Mouse (Mus musculus) spleen, postnatal 4 days (tissue): Measurements from ENCODE around the gene Zfp523.
"Not testable (repeated sequence)": the region's sequence is repeated elsewhere in the genome, so short reads cannot be mapped to it uniquely, and the experiment has no call there.

ENCODE experiments used
- DNase-seq, 2 experiments: peaks; one replicate each; pipeline ENCODE4 v3.0.0; 2022; ENCODE audit warnings: low spot score in 2 of 2

The Zfp523 gene

DNA sequence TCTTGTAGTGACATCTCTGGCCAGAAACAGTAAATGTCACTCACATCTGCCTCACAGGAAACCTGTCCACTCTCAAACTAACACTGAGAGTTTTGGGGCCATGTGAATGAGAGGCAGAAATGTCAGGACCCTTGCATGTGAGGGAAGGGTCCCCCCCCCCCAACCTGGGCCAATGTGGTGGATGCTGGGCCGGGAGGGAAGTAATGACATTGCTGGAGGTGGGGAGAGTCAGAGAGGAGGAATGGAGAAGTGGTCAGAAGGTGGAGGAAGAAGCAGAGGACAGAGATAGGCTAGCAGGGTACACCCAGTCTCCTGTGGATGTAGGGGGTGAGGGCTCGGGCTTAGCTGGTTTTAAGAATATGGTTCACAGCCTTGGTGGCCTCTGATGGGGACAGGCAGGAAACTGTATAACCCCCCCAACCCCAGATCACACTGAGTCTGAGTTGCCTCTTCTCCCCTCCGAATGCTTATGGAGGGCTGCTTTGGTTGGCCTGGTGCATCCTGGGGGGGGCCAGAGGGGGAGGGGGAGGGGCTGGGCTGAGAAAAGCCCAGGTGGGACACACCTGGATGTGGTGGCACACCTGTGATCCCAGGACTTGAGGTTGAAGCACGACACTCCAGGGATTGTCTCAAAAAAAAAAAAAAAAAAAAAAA, 32.7 kb downstream of the Zfp523 start:
- DNase-seq = peak in 1 of 2 experiments; percentile 28

DNA sequence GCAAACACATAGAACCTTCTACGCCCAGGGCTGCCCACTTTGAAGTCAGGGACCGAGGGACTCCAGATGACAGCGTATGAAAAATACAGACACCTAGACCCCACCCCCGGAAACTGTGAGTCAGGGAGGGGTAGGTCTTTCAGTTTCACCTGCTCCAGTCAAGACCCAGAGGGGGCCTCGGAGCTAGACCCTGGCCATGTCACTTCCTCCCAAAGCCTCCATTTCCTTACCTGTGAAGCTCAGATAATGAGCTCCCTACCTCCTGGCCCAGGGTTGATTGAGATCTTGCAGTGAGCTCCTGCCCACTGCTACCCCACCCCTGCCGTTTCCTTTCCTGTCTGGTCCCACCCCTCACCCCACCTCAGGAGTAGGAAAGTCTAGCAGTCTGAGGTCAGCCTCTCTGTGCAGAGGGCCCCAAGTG, 35.0 kb downstream of the Zfp523 start:
- DNase-seq = peak in 1 of 2 experiments; percentile 49

DNA sequence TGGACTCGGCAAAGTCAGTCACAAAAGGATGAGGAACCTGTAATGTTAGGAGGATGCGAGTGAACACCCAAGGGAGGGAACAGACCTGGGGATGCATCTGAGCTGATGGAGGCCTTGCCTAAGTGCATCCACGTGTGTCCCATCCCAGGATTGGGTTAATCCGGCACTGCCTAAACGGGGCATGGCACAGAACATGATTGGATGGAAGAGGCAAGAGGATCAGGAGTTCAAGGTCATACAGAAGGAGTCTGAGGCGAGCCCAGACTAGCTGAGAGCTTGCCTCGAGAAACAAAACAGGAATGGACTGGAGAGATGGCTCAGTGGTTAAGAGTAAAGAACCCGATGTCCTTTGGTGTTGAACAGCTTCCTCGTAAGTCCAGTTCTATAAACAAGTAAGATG, 35.5 kb downstream of the Zfp523 start:
- no peak for DNase-seq

DNA sequence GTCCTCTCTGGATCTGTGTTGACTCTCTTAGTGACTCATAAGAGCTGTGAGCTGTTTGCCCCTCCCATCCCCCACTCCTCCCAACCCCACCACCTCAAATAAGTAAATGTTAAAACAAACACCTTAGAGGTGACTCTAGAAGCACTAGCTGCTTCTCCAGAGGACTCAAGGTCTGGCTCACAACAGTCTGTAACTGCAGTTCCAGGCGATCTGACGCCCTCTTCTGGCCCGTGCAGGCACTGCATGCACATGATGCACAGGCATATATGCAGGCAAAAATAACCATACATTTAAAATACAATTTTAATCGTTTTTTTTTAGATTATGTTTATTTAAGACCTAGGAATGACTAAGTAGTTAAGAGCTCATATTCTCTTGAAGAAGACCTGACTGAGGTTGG, 36.3 kb downstream of the Zfp523 start:
- peak; percentile 57 to 82 for DNase-seq

DNA sequence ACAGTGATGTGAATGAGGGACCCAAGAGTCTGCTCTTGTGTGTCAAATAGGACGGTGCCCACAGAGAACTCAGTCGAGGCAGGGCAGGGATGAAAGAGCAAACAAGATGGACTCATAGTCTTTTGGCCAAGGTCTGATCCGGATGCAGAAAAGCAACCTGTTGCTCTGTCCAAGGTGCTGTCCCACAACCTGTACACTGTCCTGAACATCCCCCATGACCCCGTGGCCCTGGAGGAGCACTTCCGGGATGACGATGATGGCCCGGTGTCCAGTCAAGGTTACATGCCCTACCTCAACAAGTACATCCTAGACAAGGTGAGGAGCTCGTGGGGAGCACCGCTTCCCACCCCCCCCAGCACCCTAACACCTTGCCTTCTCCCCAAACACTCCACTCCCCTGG, 39.9 kb downstream of the Zfp523 start:
- DNase-seq = no peak

DNA sequence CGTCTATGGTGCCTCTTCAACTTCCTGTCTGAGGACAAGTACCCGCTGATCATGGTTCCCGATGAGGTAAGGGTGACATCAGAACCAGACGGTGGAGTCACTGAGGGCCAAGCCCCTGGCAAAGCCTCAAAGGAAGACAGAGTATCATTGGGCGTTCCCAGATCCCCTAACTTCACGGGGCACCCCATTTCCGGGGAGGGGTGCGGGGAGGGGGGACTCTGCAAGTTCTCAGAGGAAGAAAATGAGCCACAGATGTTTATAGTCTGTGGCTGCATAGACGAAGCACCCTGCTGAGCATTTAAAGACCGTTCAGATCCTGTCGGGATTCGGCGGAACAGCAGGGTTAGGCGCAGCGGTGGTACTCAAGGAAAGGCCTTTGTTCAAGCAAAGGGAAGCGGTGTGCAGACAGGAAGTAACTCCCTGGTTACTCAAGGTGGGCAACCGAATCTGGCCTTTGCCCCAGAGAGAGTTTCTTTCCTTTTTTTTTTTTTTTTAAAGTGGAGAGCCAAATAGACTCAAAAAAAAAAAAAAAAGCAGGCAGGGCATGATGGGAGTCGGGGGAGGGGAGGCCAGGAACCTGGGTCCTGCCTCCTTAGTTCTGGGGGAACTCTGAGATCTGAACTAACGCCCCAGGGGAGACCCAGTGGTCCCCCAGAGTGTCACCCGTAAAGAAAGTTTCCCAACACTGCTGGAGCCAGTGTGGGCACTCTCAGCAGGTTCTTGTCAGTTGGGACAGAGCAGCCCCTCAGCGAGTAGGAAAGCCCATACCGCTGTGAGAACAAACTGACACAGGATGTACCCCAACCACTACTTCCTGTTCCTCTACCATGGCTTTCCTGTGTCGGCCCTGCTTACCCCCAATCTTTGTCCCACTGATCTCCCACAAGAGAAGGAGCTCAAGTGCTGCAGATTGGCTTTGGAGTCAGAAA, 41.1 kb downstream of the Zfp523 start:
- peak in 1 of 2 experiments; percentile 28 for DNase-seq

DNA sequence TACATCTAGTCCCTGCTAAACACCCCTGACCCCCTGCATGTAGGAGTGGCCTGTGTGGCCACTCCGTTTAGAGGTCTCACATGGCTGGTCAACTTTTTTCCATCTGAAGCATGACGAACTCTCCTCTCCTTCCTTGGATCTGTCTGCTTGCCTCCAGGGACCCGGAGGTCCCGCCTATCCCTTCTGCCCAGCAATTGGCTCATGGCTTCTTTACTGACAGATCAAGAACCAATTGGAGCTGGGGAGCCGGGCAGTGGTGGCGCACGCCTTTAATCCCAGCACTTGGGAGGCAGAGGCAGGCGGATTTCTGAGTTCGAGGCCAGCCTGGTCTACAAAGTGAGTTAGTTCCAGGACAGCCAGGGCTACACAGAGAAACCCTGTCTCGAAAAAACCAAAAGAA, 45.5 kb downstream of the Zfp523 start:
- not testable (repeated sequence) for DNase-seq

DNA sequence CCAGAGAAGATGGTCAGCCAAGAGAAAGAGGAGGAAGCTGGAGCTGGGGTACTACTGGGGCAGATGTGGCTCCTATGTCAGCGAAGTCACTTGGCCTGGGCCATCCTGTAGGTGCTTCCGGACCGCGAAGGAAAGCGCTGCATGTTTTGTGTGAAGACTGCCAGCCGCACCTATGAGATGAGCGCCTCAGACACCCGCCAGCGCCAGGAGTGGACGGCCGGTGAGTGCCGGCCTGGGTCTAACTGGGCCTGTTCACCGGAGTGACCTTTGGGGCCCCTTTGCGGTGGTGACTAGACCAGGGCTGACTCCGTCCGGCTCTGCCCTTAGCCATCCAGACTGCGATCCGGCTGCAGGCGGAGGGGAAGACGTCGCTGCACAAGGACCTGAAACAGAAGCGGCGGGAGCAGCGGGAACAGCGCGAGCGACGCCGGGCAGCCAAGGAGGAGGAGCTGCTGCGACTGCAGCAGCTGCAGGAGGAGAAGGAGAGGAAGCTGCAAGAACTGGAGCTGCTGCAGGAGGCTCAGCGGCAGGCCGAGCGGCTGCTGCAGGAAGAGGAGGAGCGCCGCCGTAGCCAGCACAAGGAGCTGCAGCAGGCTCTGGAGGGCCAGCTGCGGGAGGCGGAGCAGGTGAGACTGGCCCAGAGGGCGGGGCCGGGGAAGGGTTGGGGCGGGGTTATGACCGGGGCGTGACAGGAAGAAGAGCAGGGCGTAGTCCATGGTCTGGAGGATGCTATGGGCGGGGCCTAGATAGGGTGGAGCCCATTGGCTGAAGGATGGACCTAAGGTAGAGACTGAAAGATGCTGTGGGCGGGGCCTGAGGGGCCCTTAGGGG, 46.8 kb downstream of the Zfp523 start:
- peak; percentile 96 to 97 for DNase-seq

DNA sequence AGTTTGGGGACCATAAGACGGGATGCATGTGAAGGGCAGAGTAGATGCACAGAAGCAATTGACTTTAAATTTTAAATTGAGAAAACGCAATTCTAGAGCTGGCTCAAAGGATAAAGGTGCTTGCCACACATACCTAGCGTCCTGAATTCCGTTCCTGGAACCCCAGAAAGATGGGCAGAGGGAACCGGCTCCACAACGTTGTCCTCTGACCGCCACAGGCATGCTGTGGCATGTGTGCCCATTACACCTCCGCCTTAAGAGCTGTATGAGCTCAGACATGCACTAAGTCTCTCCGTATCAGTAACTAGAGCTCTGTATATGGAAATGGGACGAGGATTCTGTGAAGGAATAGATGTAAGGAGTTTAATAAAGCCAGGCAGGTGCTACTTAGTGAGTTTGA, 47.7 kb downstream of the Zfp523 start:
- DNase-seq = no peak

DNA sequence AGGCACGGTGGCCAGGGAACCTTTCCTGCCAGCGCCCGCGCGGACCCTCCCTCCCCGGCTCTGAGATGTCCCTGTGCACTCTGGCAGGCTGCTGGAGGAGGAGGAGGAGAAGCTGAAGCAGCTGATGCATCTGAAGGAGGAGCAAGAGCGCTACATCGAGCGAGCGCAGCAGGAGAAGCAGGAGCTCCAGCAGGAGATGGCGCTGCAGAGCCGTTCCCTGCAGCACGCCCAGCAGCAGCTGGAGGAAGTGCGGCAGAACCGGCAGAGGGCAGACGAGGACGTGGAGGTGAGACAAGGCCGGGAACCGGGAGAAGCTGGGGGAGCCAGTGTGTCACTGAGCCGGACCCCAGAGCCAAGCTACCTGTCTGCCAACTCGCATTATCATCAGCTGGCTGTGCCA, 49.1 kb downstream of the Zfp523 start:
- peak; percentile 83 to 89 for DNase-seq

DNA sequence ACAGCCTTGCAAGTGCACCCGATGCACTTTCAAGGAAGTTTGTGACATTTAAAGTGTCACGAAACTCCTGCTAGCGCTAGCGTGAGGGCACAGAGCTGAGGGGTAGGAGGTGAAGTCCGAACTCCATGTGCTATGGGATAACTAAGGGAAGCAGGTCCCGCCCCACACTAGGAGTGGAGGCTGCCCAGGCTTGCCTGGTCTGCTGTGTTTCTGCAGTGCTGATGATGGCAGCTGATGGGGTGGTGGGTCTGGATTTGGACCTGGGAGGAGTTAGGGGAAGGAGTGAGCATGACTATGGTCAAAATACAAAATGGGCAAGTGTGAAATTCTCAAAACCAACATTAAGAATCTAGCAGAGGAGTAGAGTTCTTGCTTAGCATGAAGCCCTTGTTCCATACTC, 53.6 kb downstream of the Zfp523 start:
- DNase-seq = no peak

DNA sequence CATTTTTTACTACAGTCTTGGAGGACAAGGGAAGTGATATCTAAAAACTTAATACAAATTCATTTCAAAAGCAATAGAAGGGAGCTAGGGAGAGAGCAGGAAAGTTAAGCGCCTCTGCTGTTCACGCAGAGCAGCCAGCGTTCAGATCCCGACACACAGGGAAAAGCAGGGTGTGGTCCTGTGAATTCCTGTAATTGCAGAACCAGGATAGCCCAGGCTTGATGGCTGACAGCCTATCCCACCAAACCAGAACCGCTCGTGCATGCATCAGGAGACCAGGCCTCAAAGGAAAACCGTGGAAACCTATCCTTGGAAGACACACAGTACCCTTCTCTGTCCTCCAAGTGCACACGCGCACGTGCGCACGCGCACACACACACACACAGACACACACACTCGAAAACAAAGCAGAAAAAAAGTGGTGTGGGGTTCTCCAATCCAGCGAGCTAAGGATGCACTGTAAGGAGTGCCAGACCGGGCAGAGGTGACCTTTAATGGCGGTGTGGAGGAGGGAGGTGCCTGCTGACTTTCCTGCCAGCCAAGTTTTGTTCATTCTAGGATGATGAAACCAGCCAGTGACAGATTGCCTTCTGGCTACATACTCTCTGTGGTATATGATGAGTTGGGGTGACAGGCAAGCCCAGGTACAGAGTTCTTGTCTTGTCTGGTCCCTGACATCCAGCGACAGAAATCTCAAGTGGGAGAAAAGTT, 54.3 kb downstream of the Zfp523 start:
- no peak for DNase-seq

DNA sequence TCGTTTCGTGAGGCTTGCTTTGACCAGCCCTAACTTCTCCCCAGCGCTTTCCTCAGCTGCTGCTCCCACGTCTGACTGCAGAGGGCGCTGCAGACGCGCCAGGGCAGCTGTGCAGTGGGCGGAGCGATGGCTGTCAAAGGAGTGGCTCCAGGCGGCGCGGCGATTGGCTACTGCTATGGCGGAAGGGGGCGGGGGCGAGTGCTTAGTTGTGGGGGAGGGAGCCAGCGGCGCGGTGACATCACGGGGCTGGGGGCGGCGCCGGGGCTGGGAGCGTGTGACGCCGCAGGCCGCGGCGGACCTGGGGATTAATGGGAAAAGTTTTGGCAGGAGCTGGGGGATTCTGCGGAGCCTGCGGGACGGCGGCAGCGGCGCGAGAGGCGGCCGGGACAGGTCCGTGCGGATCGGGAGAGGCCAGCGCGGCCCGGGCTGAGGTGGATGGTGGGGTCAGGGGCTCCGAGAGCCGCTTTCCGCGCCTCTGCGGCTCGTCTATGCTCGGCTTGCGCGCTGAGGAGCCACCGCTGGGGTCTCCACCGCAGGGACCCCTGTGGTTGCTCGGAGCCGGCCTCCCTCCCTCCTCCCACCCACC, 55.6 kb downstream of the Zfp523 start, which contains the start of gene Ppard:
Gene Ppard (plus strand): TSS at position 226 of the 586 bp plus-strand sequence.
- DNase-seq = peak; percentile 98 to 100

DNA sequence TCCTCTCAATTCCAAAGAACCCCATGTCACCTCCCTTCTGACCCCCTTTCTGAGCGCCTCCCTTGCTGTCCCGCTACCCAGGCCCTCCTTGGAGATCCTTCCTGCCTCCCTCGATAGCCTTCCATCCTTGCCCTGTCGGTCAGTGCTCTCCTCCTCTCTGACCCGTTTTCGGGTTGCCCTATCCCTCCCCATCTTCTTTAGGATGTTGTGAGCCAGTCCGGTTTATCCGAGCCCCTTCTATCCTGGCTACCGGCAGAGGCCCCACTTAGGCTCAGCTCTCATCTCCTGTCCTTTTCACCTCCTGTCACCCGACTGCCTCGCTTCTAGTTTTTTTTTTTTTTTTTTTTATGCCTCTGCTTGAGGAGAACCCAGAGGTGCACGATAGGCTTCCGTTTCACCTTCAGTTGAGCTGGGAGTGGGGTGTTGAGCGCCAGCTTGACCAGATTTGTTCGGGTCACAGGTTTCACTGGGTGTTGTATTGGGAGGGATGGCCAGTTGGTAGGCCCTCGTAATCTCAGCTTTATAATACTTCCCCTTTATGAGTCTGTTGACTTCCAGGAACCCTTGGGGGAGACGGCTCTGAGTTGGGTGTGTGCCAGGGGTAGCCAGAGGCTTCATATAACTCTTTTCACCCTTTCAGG, 56.3 kb downstream of the Zfp523 start:
- DNase-seq = no peak

DNA sequence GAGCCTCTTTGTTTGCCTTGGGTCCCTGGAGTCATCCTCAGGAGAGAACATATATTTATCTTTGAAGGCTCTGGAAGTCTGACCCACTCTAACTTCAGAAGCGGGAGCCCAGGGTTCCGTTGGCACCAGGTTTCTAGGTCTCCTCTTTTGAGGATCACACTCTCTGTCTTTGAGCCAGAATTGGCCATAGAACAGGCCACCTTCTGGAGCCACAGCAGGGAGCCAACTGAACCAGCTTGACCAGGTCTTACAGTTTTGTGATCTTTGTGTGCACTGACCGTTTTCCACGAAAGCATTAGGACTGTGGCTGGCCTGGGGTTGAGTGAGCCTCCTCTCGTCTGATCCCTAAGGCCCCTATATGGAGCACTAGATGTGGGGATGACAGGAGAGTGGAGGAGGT, 57.7 kb downstream of the Zfp523 start:
- no peak for DNase-seq

DNA sequence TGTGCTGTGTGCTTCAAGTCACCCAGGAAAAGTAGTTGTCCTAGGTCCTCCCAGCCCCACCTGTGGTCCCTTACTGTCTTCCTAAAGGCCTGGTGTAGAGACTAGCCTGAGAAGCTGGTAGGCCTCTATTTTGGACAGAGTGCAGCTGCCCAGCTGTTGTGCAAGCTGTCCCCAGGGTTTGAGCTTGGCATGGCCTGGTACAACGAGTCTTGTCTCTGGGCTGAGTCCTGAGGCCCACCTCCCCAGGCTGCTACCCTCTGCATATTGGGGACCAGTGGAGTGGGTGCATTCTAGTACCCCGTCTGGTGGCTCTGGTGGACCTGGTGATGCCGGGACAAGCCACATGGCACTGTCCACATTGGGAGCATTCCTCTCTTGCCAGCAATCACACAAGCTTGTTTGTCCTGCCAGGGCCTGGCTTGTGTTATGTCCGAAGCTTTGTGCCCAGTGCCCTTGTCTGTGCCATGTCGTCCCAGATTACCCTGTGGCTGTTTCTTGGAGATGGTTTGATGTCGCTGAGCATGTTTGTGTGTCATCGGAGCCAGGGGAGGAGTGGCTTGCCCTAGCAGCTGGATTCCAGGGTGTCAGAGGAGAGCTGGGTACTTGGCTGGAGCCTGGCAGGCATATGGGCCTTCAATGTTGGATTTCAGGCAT, 59.2 kb downstream of the Zfp523 start:
- DNase-seq = no peak

DNA sequence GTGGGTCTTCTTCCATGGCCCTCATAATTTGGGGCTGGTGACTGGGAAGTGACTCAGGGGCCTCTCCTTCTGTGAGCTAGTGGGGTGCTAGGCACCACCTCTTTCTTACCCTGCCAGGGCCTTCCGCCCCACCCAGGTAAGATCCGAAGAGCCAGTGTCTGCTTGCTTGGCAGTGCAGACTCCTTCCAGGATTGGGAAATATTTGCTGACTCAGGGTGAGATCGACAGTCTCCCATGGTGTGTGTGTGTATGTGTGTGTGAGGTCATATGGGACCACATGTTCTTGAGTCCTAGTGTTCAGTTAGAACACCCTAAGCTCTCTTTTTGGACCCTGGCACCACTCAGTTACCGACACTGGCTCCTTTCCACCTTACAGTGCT, 59.7 kb downstream of the Zfp523 start:
- no peak for DNase-seq

DNA sequence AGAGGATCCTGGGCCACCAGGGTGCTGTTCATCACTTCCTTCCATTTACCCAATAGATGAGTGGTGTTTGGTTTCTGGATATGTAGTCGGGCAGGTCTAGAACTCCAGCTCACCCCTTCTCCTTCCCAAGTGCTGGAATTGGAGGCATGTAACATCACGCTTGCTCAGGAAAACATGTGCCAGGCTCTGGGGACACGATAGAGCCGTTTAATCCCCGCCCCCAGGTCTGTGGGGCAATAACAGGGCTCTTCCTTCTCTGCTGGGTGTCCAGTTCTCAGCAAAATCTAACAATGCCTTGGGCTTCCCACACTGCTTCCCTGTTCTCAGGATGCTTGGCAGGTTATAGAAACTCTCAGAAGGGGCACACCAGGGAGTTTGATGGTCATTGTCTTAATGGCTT, 60.4 kb downstream of the Zfp523 start:
- no peak for DNase-seq

DNA sequence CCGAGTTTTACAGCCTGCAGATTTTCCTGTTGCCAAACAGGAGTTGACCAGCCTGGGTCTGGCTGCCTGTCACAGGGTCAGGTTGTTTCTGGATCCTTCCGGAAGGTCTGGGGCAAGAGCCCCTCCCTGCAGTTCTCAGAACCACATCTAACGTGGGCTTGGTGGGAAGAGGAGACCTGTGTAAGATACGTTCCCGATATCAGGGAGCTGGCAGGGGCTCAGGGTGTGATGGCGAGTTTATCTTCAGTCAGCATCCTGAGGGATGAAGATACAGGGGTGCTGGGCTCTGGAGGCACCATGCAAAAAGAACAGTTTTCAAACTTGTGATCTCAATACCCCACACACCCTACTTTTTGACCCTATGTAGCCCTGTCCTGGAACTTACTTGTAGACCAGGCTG, 60.9 kb downstream of the Zfp523 start:
- DNase-seq = no peak

DNA sequence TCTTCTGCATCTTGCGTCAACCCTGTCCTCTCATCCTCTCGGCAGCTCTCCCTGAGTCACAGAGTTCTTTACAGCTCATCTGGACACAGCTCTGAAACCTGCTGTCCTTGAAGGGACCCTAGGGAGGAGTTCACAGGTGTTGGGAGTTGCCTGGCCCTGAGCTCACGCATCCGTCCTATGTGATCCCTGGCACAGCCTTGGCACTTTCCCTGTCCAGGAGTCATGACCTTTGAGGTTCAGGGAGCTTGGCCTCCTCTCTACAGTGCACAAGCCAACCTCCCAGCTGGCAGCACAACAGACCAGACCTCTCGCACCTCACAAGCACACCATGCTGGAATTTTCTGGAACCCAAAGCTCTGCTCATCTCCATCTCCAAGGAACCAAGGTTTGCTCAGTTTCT, 63.9 kb downstream of the Zfp523 start:
- DNase-seq = no peak
